Mouse (Mus musculus): ENCODE measurements at regions not wholly inside any gene's neighbourhood (a gene's known extent, or its start where the extent isn't known, plus 50 kb on each side); places are given as distances from the start of the nearest gene placed in this dataset.

DNA sequence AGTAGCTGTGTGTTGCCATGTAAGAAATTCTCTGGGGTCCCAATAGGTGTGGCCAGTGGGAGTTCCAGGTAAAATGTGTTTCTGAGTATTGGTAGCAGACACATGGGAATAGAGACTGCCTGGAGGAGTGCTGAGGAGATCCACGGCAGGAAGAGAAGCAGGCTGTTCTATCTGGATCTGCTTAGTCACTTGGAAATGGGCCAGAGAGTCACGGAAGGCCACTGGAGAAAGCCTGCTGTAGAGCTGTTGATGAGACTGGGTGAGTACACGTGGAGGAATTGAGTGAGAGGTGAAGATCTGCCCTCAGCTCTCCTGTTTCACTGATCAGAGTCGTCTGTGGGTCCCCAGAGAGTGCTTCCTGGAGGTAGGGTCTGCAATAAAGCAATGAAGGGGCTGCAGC lies 120.2 kb downstream of the Tm4sf1 start:
- TF ChIP-seq CTCF (IDR thresholded peaks at IDR 0.05; ENCODE audit: low read depth) = no peak
- TF ChIP-seq EP300 (IDR thresholded peaks at IDR 0.05; ENCODE audit: low read depth) = no peak
- H3K27ac ChIP-seq (ENCODE audit: low read depth) = no peak overlapping the region
- no peak overlapping the region for H3K4me2 ChIP-seq (ENCODE audit: low read depth, low read length)
- H3K4me3 ChIP-seq (ENCODE audit: low read depth, low read length) = no peak overlapping the region
- no peak for ATAC-seq
- H3K27me3 ChIP-seq (ENCODE audit: insufficient read depth, low read length) = no peaks in the 10 kb centered on the region
- H3K36me3 ChIP-seq (replicated peaks; ENCODE audit: insufficient read depth, low read length) = no peaks in the 10 kb centered on the region
- WGBS (ENCODE audit: insufficient replicate concordance) = 46% methylated on average over 4 of the region's 4 CpGs
- no peak for DNase-seq
- H3K9ac ChIP-seq (replicated peaks) = no peak overlapping the region
- H3K9me3 ChIP-seq (ENCODE audit: low read length) = no peaks in the 10 kb centered on the region
- H3K4me1 ChIP-seq (ENCODE audit: insufficient read depth) = no peaks in the 10 kb centered on the region

DNA sequence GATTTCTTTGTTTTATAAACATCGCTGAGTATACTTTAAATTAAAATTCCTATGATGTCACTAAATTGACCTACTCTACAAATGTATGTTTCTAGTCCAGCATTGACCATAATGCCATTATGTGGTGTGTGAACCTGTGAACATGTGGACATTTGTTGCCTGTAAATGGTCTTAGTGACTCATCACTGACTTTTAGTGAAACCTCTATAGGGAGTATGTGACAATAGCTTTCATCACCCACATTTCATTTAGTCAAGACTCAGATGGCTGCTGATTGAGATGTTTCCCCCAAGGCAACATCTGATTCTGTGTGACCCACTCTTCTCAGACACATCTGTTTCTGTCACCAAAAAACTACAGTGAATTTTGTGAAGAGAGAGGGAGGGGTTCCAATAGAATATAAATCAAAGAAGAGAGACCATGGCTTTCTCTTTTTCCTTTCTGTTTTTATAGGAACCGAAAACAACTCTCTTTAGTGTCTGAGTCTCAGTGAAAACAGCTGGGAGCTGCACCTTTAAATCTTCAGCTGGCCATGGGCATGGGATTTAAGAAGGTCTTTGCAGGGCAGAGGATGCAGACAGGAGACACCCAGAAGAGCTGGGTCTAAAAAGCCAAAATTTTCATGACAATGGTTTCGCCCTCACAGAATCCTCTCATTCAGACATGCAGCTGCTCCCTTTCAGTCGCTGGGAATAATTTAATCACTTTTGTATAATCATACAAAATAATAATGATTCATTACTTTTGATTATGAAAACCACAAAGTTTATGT lies 148.4 kb downstream of the Tm4sf1 start:
- Histone ChIP-seq H3K27ac (ENCODE audit: low read depth) (no peak overlapping the region), H3K9ac (replicated peaks) (no peak overlapping the region), H3K4me3 (ENCODE audit: low read depth, low read length) (no peak overlapping the region), H3K27me3 (ENCODE audit: insufficient read depth, low read length) (no peaks in the 10 kb centered on the region), H3K36me3 (replicated peaks; ENCODE audit: insufficient read depth, low read length) (no peaks in the 10 kb centered on the region), H3K4me2 (ENCODE audit: low read depth, low read length) (no peak overlapping the region), H3K9me3 (ENCODE audit: low read length) (no peaks in the 10 kb centered on the region), H3K4me1 (ENCODE audit: insufficient read depth) (no peaks in the 10 kb centered on the region)
- no peak for TF ChIP-seq CTCF (IDR thresholded peaks at IDR 0.05; ENCODE audit: low read depth)
- DNase-seq (no peak), ATAC-seq (no peak)
- WGBS (ENCODE audit: insufficient replicate concordance) = 57% methylated on average over 4 of the region's 4 CpGs

DNA sequence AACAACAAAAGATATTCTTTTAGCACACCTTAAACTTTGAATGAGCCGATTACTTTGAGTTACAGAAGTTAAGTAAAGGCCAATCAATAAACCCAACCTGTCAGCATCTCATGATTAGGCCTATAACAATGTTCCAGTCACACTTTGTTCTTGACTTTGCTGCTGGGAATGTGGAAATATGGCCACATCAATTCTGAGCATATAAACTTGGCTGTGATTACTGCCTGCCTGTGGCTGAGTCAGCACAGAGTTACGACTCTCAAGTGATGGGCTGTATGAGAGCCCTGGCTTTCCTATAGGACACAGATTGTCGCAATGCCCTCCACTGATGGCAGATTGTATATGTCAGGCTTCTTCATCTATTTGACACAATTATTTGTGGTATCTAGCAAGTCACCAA lies 152.6 kb downstream of the Tm4sf1 start:
- TF ChIP-seq EP300 (IDR thresholded peaks at IDR 0.05; ENCODE audit: low read depth) (no peak), CTCF (IDR thresholded peaks at IDR 0.05; ENCODE audit: low read depth) (no peak)
- DNase-seq = no peak

DNA sequence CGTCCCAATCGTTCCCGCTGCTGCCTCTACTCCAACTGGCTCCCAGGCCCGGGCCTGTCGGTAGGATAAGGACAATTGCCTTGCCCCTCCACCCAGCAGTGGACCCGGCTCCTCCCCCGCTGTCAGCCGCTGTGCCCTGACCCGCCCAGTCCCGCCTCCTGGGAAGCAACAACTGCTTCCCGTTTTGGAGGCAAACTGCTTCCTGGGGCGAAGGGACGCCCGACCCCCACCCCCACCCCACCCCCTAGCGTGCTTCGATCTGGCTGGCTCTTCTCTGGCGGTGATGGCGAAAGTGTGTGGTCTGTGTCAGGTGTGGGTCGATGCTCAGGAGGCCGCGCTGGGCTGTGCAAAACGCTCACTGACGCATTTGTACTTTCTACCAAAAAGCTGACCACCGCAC lies 164.9 kb downstream of the Tm4sf1 start:
- Histone ChIP-seq H3K9me3 (ENCODE audit: low read length) (no peaks in the 10 kb centered on the region), H3K27ac (ENCODE audit: low read depth) (no peak overlapping the region), H3K4me2 (ENCODE audit: low read depth, low read length) (peak overlapping the region; percentile 10; the same call in 1 of the 2 replicates), H3K4me1 (ENCODE audit: insufficient read depth) (no peaks in the 10 kb centered on the region), H3K27me3 (ENCODE audit: insufficient read depth, low read length) (no peaks in the 10 kb centered on the region), H3K9ac (replicated peaks) (no peak overlapping the region), H3K4me3 (ENCODE audit: low read depth, low read length) (no peak overlapping the region), H3K36me3 (replicated peaks; ENCODE audit: insufficient read depth, low read length) (no peaks in the 10 kb centered on the region)
- no peak for TF ChIP-seq CTCF (IDR thresholded peaks at IDR 0.05; ENCODE audit: low read depth)
- no peak for TF ChIP-seq EP300 (IDR thresholded peaks at IDR 0.05; ENCODE audit: low read depth)
- 19% methylated on average over 24 of the region's 24 CpGs for WGBS (ENCODE audit: insufficient replicate concordance)
- ATAC-seq (peak; percentile 99), DNase-seq (peak; percentile 58)

More for the DNA sequence above, 152.6 kb downstream of the Tm4sf1 start:
- Histone ChIP-seq H3K9ac (replicated peaks) (no peak overlapping the region), H3K36me3 (replicated peaks; ENCODE audit: insufficient read depth, low read length) (no peaks in the 10 kb centered on the region), H3K9me3 (ENCODE audit: low read length) (no peaks in the 10 kb centered on the region), H3K4me2 (ENCODE audit: low read depth, low read length) (no peak overlapping the region), H3K4me1 (ENCODE audit: insufficient read depth) (no peaks in the 10 kb centered on the region), H3K27ac (ENCODE audit: low read depth) (no peak overlapping the region), H3K4me3 (ENCODE audit: low read depth, low read length) (no peak overlapping the region), H3K27me3 (ENCODE audit: insufficient read depth, low read length) (no peaks in the 10 kb centered on the region)
- ATAC-seq = no peak
- whole genome bisulfite sequencing (ENCODE audit: insufficient replicate concordance) = 73% methylated on average over 3 of the region's 3 CpGs

GRCm38 (mm10) chr3:57128606-57129005 lies 173.2 kb downstream of the Tm4sf1 start:
- no peak for ATAC-seq
- Histone ChIP-seq H3K36me3 (replicated peaks; ENCODE audit: insufficient read depth, low read length) (no peaks in the 10 kb centered on the region), H3K9me3 (ENCODE audit: low read length) (no peaks in the 10 kb centered on the region), H3K4me2 (ENCODE audit: low read depth, low read length) (no peak overlapping the region), H3K27ac (ENCODE audit: low read depth) (no peak overlapping the region), H3K4me3 (ENCODE audit: low read depth, low read length) (no peak overlapping the region), H3K9ac (replicated peaks) (no peak overlapping the region), H3K27me3 (ENCODE audit: insufficient read depth, low read length) (no peaks in the 10 kb centered on the region), H3K4me1 (ENCODE audit: insufficient read depth) (no peaks in the 10 kb centered on the region)
- TF ChIP-seq CTCF (IDR thresholded peaks at IDR 0.05; ENCODE audit: low read depth) = no peak
- no peak for TF ChIP-seq EP300 (IDR thresholded peaks at IDR 0.05; ENCODE audit: low read depth)
- 78% methylated on average over 2 of the region's 2 CpGs for WGBS (ENCODE audit: insufficient replicate concordance)
- no peak for DNase-seq

- TF ChIP-seq CTCF (IDR thresholded peaks at IDR 0.05; ENCODE audit: low read depth) (no peak), EP300 (IDR thresholded peaks at IDR 0.05; ENCODE audit: low read depth) (no peak)
- WGBS (ENCODE audit: insufficient replicate concordance) = 60% methylated on average over 4 of the region's 4 CpGs
- ATAC-seq (no peak), DNase-seq (no peak)
- Histone ChIP-seq H3K4me2 (ENCODE audit: low read depth, low read length) (no peak overlapping the region), H3K27ac (ENCODE audit: low read depth) (no peak overlapping the region), H3K4me1 (ENCODE audit: insufficient read depth) (no peaks in the 10 kb centered on the region), H3K36me3 (replicated peaks; ENCODE audit: insufficient read depth, low read length) (no peaks in the 10 kb centered on the region), H3K9me3 (ENCODE audit: low read length) (no peaks in the 10 kb centered on the region), H3K27me3 (ENCODE audit: insufficient read depth, low read length) (no peaks in the 10 kb centered on the region), H3K9ac (replicated peaks) (no peak overlapping the region), H3K4me3 (ENCODE audit: low read depth, low read length) (no peak overlapping the region)
These were observed 175.8 kb downstream of the Tm4sf1 start for GRCm38 (mm10) chr3:57125792-57126485.
